Mouse (Mus musculus): ENCODE results near the gene Pecam1.

GRCm38 (mm10) chr11:106702584-106702983, 47.8 kb downstream of the Pecam1 start:
- TF ChIP-seq POLR2A (IDR thresholded peaks at IDR 0.05; ENCODE audit: borderline replicate concordance, extremely low read depth, low read depth, low read length) (no peak), CTCF (IDR thresholded peaks at IDR 0.05; ENCODE audit: insufficient read depth, low read length) (no peak)
